Mouse (Mus musculus): ENCODE measurements around the gene Cacna1s. TPM values are rescaled to one million over a fixed set of nuclear protein-coding genes. Genes with fewer than 3 reads are reported as not detected.

The Cacna1s gene
- polyA plus RNA-seq, 1 experiment from 2014 or later: 0.08 TPM

DNA sequence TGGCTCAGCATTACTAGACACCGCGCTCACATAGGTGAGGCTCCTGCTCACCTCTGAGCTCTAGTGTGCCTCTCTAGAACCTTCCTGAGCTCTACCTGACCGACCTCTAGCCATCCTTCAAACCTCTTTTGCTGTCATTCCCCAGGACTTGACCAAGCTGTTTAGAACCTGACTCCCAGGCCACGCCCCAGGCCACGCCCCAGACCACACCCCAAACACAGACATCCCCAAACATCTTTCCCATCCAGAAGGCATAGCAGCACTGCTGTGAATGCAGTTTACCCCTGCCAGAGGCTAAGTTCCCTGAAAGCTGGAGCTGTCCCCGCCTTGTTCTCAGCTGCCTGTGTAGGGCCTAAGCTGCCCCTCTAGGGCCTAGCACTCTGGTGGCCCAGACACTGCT is 68.2 kb downstream of the Cacna1s start:
- Histone ChIP-seq H3K27me3 (replicated peaks) (peaks cover 6% of the 10 kb centered on the region; the same call in 1 of the 2 replicates), H3K36me3 (no peaks in the 10 kb centered on the region), H3K9me3 (replicated peaks) (no peaks in the 10 kb centered on the region), H3K4me1 (peaks cover 27% of the 10 kb centered on the region), H3K9ac (no peak overlapping the region), H3K4me3 (no peak overlapping the region), H3K27ac (no peak overlapping the region), H3K4me2 (no peak overlapping the region)
- ATAC-seq: peak; percentile 62
- whole genome bisulfite sequencing (ENCODE audit: insufficient replicate concordance): 37% methylated on average over 6 of the region's 6 CpGs

- Histone ChIP-seq H3K4me2 (no peak overlapping the region), H3K9me3 (replicated peaks) (no peaks in the 10 kb centered on the region), H3K4me1 (peaks cover 37% of the 10 kb centered on the region), H3K36me3 (no peaks in the 10 kb centered on the region), H3K9ac (no peak overlapping the region), H3K27me3 (replicated peaks) (peaks cover 2% of the 10 kb centered on the region; the same call in 1 of the 2 replicates), H3K27ac (no peak overlapping the region), H3K4me3 (no peak overlapping the region)
- WGBS (ENCODE audit: insufficient replicate concordance): 75% methylated on average over 8 of the region's 8 CpGs
- ATAC-seq: no peak
These were observed 69.5 kb downstream of the Cacna1s start for GRCm38 (mm10) chr1:136122030-136122429.

DNA sequence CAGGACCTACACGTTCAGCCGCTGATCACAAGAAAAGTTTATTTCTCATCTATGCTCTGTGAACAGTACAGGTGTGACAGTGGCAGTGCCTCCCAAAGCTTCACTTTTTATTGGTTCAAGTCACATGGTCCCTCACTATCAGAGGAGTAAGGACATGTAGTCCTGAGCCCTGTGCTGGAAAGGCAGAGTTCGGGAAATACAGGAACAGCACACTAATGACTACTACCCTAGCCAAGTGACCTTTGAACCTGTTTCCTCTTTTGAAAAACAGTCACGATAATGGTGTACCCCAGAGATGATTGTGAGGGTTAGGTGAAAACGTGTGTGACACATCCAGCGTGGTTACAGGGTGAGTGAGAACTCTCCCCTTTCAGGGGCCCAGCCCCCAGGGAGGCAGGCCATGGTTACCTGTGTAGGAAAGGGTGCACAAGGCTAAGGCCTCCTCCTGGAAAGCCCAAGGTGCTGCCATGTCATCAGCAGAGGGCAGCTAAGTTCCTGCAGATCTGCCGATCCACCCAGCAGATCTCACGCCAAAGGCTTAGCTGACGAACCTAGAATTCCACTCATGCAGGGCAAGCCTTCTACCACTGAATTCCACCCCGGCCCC is 73.7 kb downstream of the Cacna1s start:
- no peak overlapping the region for H3K9ac ChIP-seq
- no peaks in the 10 kb centered on the region for H3K36me3 ChIP-seq
- H3K27ac ChIP-seq: no peak overlapping the region
- peaks cover 60% of the 10 kb centered on the region for H3K4me1 ChIP-seq
- WGBS (ENCODE audit: insufficient replicate concordance): 53% methylated on average over 10 of the region's 10 CpGs
- H3K4me2 ChIP-seq: no peak overlapping the region
- ATAC-seq: no peak
- no peaks in the 10 kb centered on the region for H3K9me3 ChIP-seq (replicated peaks)
- peaks cover 10% of the 10 kb centered on the region for H3K27me3 ChIP-seq (replicated peaks)
- H3K4me3 ChIP-seq: no peak overlapping the region

DNA sequence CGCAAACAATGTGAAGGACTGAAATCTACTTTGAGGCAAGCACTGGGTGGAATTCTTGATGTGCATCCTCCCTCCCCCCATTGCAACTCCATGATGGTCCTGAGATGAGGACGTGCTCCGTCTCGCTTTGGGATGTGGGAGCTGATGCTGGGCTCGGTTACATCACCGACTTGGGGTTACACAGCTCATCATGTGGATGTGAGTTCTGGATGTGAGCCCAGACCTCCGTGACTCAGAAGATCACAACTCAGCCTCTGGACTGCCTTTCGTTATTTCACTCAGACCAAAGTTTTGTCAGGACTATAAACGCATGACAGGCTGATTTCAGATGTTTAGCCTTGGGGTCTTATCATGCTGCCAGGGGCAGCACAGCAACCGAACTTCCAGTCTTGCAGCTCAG is 74.3 kb downstream of the Cacna1s start:
- Histone ChIP-seq H3K4me1 (peaks cover 66% of the 10 kb centered on the region), H3K9me3 (replicated peaks) (no peaks in the 10 kb centered on the region), H3K27ac (no peak overlapping the region), H3K36me3 (no peaks in the 10 kb centered on the region), H3K4me2 (no peak overlapping the region), H3K4me3 (no peak overlapping the region), H3K27me3 (replicated peaks) (peaks cover 10% of the 10 kb centered on the region), H3K9ac (no peak overlapping the region)
- WGBS (ENCODE audit: insufficient replicate concordance): 55% methylated on average over 10 of the region's 10 CpGs
- ATAC-seq: no peak

DNA sequence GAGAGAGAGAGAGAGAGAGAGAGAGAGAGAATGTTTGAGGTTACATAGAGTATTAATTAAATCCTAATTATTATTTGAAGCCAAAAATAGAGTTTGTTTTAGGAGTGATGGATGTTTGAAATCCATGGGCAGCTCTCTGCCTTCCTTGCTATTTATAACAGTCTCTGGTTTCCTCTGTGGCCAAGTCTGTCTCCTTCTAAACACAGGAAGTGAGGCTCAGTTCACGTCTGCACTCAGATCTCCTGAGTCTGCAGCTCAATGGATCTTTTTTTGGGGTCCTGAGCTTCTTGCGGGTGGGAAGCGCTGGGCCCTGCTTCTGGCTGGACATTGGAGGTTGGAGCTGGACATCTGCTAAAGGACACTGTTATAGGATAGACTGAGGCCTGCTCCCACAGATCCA is 75.3 kb downstream of the Cacna1s start:
- Histone ChIP-seq H3K9me3 (replicated peaks) (no peaks in the 10 kb centered on the region), H3K36me3 (no peaks in the 10 kb centered on the region), H3K27ac (peak overlapping the region; percentile 62), H3K9ac (no peak overlapping the region), H3K4me1 (peaks cover 76% of the 10 kb centered on the region), H3K4me3 (no peak overlapping the region), H3K4me2 (no peak overlapping the region), H3K27me3 (replicated peaks) (peaks cover 10% of the 10 kb centered on the region)
- ATAC-seq: no peak
- 24% methylated on average over 3 of the region's 3 CpGs for WGBS (ENCODE audit: insufficient replicate concordance)

DNA sequence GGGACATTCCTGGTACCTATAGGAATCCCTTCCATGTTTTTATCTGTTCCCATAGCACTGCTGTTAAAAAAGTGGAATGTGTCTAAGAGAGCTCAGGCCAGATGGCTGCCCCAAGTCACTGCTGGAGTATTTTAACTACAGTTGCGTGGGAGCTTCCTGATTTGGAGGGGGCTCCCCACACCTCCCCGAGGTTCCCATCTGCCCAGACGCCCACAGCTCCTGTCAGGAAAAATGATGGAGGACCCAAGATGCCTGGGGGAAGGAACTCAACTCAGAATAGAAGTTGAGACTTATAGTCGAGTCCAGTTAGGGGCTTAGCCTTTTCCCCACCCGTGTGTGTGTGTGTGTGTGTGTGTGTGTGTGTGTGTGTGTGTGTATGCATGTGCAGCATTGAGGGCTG is 75.9 kb downstream of the Cacna1s start:
- Histone ChIP-seq H3K4me2 (no peak overlapping the region), H3K27me3 (replicated peaks) (peaks cover 10% of the 10 kb centered on the region), H3K9ac (no peak overlapping the region), H3K4me3 (no peak overlapping the region), H3K9me3 (replicated peaks) (no peaks in the 10 kb centered on the region), H3K36me3 (no peaks in the 10 kb centered on the region), H3K4me1 (peaks cover 81% of the 10 kb centered on the region), H3K27ac (peak overlapping the region; percentile 62)
- ATAC-seq: no peak
- WGBS (ENCODE audit: insufficient replicate concordance): 34% methylated on average over 5 of the region's 5 CpGs

DNA sequence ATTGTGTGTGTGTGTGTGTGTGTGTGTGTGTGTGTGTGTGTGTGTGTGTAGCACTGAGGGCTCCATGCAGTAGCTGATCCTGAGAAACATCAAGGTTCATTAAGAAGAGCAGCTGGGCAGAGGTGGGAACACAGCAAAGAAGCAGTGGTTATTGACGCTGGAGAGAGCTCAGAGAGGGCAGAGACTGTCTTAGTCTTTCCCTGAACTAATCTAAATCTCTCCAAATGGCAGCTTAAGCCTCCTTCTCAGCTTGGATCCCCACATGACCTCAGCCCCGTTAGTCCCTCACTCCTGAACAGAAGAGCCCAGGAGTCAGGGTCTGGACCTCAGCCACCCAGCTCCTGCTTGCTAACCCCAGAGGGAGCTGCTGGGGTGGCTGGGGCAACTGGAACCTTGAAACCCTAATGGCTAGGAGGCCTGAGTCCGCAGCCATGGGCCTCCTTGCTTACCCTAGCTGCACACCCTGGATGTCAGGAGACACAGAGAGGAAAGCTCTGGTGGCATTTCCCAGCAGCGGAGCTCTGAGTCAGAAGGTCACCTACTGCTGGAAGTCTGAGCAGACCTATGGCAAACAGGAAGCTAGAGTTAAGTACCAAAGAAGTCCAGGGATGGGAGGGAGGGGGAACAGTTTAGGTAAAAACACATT is 76.5 kb downstream of the Cacna1s start:
- no peaks in the 10 kb centered on the region for H3K36me3 ChIP-seq
- H3K4me3 ChIP-seq: no peak overlapping the region
- peak overlapping the region; percentile 46 for H3K27ac ChIP-seq
- 58% methylated on average over 4 of the region's 4 CpGs for WGBS (ENCODE audit: insufficient replicate concordance)
- peaks cover 88% of the 10 kb centered on the region for H3K4me1 ChIP-seq
- H3K4me2 ChIP-seq: no peak overlapping the region
- peaks cover 10% of the 10 kb centered on the region for H3K27me3 ChIP-seq (replicated peaks)
- no peaks in the 10 kb centered on the region for H3K9me3 ChIP-seq (replicated peaks)
- no peak for ATAC-seq
- H3K9ac ChIP-seq: no peak overlapping the region

GRCm38 (mm10) chr1:136130107-136130506 is 77.6 kb downstream of the Cacna1s start:
- WGBS (ENCODE audit: insufficient replicate concordance): 48% methylated on average over 3 of the region's 3 CpGs
- Histone ChIP-seq H3K36me3 (no peaks in the 10 kb centered on the region), H3K9ac (no peak overlapping the region), H3K27me3 (replicated peaks) (peaks cover 10% of the 10 kb centered on the region), H3K4me3 (no peak overlapping the region), H3K27ac (no peak overlapping the region), H3K9me3 (replicated peaks) (no peaks in the 10 kb centered on the region), H3K4me1 (peaks cover 90% of the 10 kb centered on the region), H3K4me2 (peak overlapping the region; percentile 99; the same call in 1 of the 2 replicates)
- ATAC-seq: no peak

- Histone ChIP-seq H3K36me3 (no peaks in the 10 kb centered on the region), H3K9ac (peak within 1 kb of the TSS; percentile 88), H3K9me3 (replicated peaks) (no peaks in the 10 kb centered on the region), H3K4me1 (peaks cover 96% of the 10 kb centered on the region), H3K27ac (peak within 1 kb of the TSS; percentile 42), H3K4me3 (peak within 1 kb of the TSS; percentile 79), H3K27me3 (replicated peaks) (peaks cover 10% of the 10 kb centered on the region), H3K4me2 (peak within 1 kb of the TSS; percentile 99)
- WGBS (ENCODE audit: insufficient replicate concordance): under 1% methylated on average over 42 of the region's 42 CpGs
- peak; percentile 83 for ATAC-seq
These were observed 78.5 kb downstream of the Cacna1s start, which contains the start of gene Kif21b for GRCm38 (mm10) chr1:136130951-136131558. Kif21b (plus strand) TSS chr1:136131389.

DNA sequence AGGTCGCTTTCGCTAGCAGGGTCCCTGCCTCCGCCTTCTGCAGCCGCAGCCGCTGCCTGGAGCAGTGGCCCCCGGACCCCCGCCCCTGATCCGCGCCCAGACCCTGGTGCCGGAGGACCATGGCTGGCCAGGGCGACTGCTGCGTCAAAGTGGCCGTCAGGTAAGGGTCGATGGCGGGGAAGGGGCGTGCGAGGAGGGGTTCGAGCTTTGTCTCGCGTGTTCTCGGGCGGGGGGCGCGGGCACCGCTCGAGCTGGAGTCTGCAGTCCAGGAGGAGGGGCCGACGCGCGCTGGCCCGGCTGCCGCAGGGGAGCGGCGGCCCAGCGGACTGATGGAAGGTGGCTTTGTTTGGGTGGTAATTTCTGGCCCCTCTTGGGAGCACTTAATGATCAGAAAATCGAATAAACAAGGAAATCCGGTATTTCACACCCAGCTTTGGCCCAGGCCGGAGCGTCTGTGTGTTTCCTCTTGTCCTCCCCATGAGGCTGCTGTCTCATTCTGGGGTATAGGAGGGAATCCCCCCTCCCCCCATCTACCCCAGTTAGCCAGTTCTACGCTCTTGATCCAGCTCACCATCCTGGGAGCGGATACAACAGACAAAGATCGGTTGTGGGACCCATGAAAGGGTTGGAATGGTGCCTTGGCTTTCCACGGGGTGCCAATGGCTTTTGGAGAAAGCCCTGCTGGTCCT is 79.2 kb downstream of the Cacna1s start:
- H3K27me3 ChIP-seq (replicated peaks): peaks cover 10% of the 10 kb centered on the region
- H3K4me3 ChIP-seq: peak overlapping the region; percentile 79
- H3K36me3 ChIP-seq: no peaks in the 10 kb centered on the region
- H3K4me1 ChIP-seq: peaks cover 97% of the 10 kb centered on the region
- peak overlapping the region; percentile 88 for H3K9ac ChIP-seq
- ATAC-seq: no peak
- H3K27ac ChIP-seq: peak overlapping the region; percentile 42
- H3K9me3 ChIP-seq (replicated peaks): no peaks in the 10 kb centered on the region
- 1% methylated on average over 43 of the region's 43 CpGs for WGBS (ENCODE audit: insufficient replicate concordance)
- H3K4me2 ChIP-seq: peak overlapping the region; percentile 99

DNA sequence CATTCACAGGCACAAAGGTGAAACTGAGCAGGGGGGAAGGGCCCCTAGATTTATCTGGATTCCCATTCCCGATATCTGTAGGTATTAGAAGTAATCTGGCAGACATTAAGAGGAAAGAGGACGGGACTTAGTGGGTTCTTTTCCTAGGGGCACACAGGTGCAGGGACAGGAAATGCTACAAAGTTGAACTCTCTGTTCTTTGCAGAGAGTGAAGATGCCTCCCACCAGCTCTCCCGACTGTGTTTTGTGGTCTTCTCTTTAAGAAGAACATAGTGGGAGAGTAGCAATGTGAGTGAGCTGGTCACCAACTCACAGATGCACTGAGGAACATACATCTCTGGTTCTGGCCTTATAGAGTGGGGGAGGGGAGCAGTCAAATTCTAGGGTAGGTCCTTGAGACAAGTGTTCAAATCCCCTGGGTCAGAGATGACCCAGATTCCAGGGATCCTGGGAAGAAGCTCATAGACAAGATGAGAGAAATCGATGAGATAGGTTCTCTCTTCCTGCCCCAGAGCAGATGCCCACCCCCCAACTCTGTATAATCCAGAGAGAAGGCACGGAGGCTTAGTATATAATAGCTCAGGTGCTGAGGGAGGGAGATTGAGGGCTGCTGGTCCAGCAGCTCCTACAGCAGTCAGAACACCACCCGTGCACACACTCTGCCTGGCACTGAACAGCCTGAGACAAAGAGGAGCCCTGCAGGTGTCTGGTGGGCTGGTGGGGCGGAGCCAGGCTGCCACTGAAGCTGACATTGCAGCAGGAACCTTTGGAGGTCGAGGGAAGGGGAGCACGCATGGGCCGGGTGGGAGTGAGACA is 80.0 kb downstream of the Cacna1s start:
- no peak overlapping the region for H3K27ac ChIP-seq
- no peaks in the 10 kb centered on the region for H3K9me3 ChIP-seq (replicated peaks)
- 30% methylated on average over 10 of the region's 10 CpGs for WGBS (ENCODE audit: insufficient replicate concordance)
- peaks cover 10% of the 10 kb centered on the region for H3K27me3 ChIP-seq (replicated peaks)
- H3K9ac ChIP-seq: peak overlapping the region; percentile 88
- ATAC-seq: no peak
- H3K36me3 ChIP-seq: no peaks in the 10 kb centered on the region
- peak overlapping the region; percentile 79 for H3K4me3 ChIP-seq
- H3K4me1 ChIP-seq: peaks cover 98% of the 10 kb centered on the region
- peak overlapping the region; percentile 99 for H3K4me2 ChIP-seq

All from liver, embryonic 12.5 days (tissue).